Mouse (Mus musculus) layer of hippocampus, adult 9-10 months (tissue): ENCODE measurements around the gene Pdss1.
"Not testable (repeated sequence)": the region's sequence is repeated elsewhere in the genome, so short reads cannot be mapped to it uniquely, and the experiment has no call there.

Experiments
- DNase-seq: peaks from one replicate; pipeline ENCODE4 v3.0.0; 2022; ENCODE audit warnings: low spot score

Pdss1 gene

GRCm38 (mm10) chr2:22895282-22896273 lies at the start of gene Pdss1:
Gene Pdss1 (plus strand): TSS chr2:22895522.
- DNase-seq = peak; percentile 69

- DNase-seq = no peak
Measured at GRCm38 (mm10) chr2:22851900-22852299, 43.4 kb upstream of the Pdss1 start.

- DNase-seq = no peak
Measured at GRCm38 (mm10) chr2:22857501-22857900, 37.8 kb upstream of the Pdss1 start.

GRCm38 (mm10) chr2:22862194-22862593 lies 33.1 kb upstream of the Pdss1 start:
- no peak for DNase-seq

- peak; percentile 57 for DNase-seq
Measured at GRCm38 (mm10) chr2:22864394-22865037, 30.8 kb upstream of the Pdss1 start.

- DNase-seq = no peak
Measured at GRCm38 (mm10) chr2:22865818-22866217, 29.5 kb upstream of the Pdss1 start.

GRCm38 (mm10) chr2:22866894-22867424 lies 28.4 kb upstream of the Pdss1 start:
- no peak for DNase-seq

GRCm38 (mm10) chr2:22873159-22873558 lies 22.2 kb upstream of the Pdss1 start:
- no peak for DNase-seq

GRCm38 (mm10) chr2:22874628-22875027 lies 20.7 kb upstream of the Pdss1 start:
- DNase-seq = no peak

GRCm38 (mm10) chr2:22876614-22877013 lies 18.7 kb upstream of the Pdss1 start:
- DNase-seq = no peak

GRCm38 (mm10) chr2:22878781-22879180 lies 16.5 kb upstream of the Pdss1 start:
- DNase-seq = no peak

- not testable (repeated sequence) for DNase-seq
Measured at GRCm38 (mm10) chr2:22880726-22881125, 14.6 kb upstream of the Pdss1 start.

GRCm38 (mm10) chr2:22894932-22895281 lies 415 bp upstream of the Pdss1 start:
- DNase-seq = no peak

- DNase-seq = no peak
Measured at GRCm38 (mm10) chr2:22903947-22904346, 8.6 kb downstream of the Pdss1 start.

- no peak for DNase-seq
Measured at GRCm38 (mm10) chr2:22914421-22914820, 19.1 kb downstream of the Pdss1 start.

- no peak for DNase-seq
Measured at GRCm38 (mm10) chr2:22918651-22919050, 23.3 kb downstream of the Pdss1 start.

- not testable (repeated sequence) for DNase-seq
Measured at GRCm38 (mm10) chr2:22925911-22926310, 30.6 kb downstream of the Pdss1 start.

GRCm38 (mm10) chr2:22928259-22928658 lies 32.9 kb downstream of the Pdss1 start:
- no peak for DNase-seq

- DNase-seq = no peak
Measured at GRCm38 (mm10) chr2:22933556-22933955, 38.2 kb downstream of the Pdss1 start.

- DNase-seq = no peak
Measured at GRCm38 (mm10) chr2:22949956-22950355, 54.6 kb downstream of the Pdss1 start.

GRCm38 (mm10) chr2:22954278-22954677 lies 59.0 kb downstream of the Pdss1 start:
- DNase-seq = no peak

- no peak for DNase-seq
Measured at GRCm38 (mm10) chr2:22955914-22956313, 60.6 kb downstream of the Pdss1 start.

GRCm38 (mm10) chr2:22957415-22957814 lies 62.1 kb downstream of the Pdss1 start:
- DNase-seq = no peak
